Mouse (Mus musculus) layer of hippocampus, adult 9-10 months (tissue): Measurements from ENCODE around the gene Ptgis.
"Not testable (repeated sequence)": the region's sequence is repeated elsewhere in the genome, so short reads cannot be mapped to it uniquely, and the experiment has no call there.

ENCODE experiments used
- DNase-seq: peaks from one replicate; pipeline ENCODE4 v3.0.0; 2022; ENCODE audit warnings: low spot score

The Ptgis gene

DNA sequence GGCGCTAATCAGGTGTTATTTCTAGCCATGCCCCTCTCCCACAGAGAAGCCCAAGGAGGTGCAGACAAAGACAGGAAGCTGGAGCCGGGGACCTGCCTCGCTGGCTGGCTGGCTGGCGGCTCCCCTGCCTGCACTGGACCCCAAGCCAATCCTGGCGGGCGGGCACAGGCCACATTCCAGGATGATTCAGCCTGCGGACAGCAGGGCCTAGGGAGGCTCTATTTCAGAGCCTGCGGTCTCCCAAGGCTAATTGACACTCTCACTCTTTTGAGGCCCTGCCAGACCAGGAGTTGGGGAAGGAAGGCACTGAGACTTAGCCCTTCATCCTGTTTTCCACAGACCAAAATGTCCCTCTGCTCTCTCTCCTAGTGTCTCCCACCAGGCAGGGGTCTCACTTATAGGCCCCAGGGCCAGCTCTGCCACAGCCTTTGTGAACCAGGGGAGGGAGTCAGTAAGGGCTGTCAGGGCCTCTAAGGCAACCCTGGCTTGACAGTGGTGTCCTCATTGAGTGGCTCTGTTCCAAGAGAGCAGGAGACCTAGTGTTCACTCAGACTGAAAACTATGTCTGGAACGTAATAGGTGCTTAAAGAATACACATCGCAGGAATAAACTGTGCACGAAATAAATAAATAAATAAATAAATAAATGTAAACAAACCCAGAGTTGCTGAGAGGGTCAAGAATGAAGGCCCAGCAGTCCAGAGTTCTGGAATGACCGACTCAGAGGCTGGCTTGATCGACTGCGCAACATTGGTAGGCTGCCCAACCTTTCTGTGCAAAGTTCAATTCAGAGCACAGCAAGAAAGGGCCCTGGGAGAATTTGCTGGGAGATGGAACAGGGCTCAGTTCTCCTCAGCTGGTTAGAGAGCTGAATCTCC lies 8.0 kb downstream of the Ptgis start:
- DNase-seq: no peak

DNA sequence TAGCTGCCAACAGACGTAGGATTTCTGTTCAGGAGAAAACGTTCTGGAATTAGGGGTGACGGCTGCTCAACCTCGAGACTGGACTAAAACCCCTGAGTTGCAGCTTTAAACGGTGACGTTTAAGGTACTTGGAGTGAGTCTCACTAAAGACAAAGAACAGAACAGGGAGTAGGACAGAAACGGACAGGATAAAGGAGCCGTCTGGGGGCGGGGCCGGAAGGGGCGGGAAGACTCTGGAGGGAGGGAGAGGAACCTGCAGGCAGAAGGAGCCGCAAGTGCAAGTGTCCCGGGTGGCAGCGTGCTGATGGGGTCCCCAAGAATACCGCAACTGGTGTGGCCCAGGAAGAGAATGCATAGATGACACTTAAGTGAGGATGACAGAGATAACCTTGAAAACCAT lies 9.8 kb downstream of the Ptgis start:
- DNase-seq: no peak

DNA sequence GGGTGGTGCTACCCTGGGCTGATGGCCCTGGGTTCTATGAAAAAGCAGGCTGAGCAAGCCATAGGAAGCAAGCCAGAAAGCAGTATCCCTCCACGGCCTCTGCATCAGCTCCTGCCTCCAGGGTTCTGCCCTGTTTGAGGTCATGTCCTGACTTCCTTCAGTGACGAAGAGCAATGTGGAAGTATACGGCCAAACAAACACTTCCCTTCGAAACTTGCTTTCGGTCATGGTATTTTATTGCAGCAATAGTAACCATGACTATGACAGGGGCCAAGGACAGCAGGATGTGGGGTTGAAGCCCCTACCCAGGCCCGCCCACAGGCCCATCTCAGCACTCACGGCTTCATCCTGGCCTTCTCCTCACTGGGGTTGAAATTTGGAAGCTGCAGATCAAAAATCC lies 15.5 kb downstream of the Ptgis start:
- DNase-seq: no peak

DNA sequence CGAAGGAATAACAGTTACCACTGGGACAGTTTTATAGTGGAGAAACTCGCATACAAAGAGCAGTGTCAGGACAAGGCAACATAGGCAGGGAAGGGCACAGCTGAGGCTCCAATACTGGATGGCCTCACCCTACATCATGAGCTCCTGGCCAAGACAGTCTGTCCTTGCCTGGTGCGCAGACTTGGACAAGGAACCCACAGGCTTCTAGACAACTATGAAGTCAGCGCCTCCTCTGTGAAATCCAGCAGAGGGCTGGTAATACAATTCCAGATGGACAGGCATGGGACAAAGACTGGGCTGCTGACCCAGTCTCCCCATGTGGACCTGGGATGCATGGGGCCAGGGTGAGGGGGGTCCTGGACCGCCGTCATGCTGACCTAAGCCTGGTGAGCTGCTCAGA lies 16.2 kb downstream of the Ptgis start:
- DNase-seq: no peak

DNA sequence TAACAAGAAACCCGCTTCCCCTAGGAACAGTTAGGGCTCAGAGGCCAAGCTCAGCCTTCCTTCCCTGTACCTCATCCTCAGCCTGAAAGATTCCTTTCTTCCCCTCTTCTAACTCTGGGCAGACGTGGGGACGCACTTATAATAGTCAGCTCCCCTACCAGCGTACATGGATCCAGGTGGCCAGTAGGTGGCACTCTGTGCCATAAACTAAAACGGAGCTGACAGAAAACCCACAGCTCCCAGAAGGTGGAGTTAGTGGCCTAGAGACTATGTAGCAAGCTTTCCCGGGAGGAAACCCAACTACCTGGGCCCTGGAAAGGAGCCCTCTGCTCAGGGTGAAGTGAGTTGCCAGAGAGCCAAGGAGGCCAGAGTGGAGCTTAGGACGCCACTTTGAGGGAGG lies 18.3 kb downstream of the Ptgis start:
- peak; percentile 29 for DNase-seq

DNA sequence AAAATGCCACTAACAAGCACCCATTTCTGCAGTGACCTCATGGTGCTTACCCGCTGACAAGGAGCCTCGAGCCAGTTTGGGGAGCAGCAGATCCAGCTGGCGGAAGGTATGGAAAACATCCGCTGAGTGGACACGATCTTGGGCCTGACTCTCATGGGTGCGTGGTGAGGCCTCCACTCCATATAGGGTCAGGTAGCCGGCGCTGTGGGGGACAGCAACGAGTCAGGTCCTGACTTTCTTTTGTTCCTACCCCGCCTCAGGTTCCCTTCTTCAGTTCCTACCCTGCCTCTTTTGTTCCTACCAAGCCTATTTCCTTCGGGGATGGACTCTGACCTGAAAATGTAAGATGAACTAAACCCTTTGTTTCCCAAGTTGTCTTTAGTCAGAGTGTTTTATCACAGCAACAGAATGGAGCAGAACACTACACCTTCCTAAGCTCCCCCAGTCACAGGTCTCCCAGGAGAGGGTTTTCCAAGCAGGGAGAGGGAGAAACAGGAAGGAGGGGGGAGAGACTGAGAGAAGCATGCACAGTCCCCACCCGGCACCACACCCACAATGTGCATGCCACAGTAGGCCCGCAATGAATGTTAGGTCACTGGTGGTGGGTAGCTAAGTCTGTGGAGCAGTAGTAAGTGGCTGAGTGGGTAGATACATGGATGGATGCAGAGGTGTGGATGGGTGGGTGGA lies 19.1 kb downstream of the Ptgis start:
- DNase-seq: no peak

DNA sequence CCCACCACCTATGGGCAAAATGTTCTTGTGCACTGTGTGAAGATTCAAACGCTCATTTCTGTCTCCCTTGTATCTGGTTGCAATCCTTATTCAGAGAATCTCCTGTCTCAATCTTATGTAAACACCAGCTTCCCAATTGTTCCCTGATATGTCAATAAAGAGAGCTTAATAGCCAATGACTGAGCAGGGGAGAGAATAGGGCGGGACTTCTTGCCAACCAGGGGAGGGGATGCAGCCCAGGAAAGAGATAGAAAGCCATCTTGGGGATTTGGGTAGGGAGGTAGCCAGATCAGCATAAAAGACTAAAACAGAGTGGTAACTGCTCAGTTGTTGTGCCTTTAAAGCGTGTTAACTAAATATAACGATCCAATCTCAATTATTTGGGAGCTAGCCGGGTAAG lies 19.7 kb downstream of the Ptgis start:
- DNase-seq: no peak

DNA sequence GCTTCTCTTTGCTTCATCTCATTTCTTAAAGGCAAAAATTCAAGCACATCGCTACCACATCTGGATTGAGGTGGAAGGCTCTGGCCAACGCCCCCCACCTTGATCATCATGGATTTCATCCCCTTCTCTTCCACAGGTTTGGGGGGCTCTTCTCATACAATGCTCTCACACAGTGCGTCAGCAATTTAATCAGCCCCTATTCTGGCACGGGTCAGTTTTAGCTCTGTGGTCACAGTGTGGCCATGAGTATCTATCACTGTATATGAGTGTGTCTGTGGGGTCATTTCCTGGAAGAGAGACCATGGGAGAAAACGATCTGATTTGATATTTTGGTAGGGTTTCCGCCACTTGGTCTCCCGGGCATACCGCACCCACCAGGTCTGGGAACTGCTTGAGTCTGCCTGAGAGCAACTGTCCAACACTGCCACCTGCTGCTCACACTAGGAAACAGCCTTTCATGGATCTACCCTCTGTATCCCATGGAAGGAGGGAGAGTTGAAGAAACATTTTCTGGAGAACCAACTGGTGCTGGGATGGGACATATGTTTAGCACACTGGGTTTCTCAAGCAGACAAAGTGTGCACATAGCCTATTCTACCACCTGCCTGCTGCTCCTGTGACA lies 21.1 kb downstream of the Ptgis start:
- peak; percentile 79 for DNase-seq

DNA sequence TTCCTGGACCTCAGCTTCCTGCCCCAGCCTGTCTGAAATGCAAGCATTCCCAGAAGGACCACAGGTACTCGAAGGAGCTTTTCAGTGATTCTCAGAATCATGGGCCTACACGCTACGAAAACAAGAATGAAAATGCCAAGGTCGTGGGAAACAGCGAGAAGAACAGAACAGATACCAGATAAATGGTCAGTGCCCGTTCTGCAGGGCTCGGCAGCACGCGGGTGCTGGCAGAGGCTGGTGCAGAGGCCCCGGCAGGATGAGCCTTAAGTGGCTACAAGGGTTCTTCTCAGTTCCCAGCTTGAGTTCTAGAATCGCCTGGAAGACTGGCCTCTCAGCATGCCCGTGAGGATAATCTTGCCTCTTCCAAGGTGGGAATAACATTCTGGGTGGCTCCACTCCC lies 26.7 kb downstream of the Ptgis start:
- no peak for DNase-seq

DNA sequence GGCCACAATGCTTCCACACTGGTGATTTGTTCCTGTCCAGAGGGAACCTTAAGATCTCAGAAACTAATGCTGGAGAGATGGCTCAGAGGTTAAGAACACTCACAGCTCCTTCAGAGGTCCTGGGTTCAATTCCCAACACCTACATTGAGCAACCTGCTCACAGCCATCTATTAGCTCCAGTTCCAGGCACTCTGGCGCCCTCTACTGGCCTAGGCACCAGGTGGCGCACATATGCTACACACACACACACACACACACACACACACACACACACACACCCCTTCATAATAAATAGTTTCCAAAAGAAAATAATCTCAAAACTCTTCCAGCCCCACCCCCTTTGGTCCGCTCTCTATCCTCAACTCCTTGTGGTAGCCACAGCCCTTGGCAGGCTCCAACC lies 27.3 kb downstream of the Ptgis start:
- no peak for DNase-seq

DNA sequence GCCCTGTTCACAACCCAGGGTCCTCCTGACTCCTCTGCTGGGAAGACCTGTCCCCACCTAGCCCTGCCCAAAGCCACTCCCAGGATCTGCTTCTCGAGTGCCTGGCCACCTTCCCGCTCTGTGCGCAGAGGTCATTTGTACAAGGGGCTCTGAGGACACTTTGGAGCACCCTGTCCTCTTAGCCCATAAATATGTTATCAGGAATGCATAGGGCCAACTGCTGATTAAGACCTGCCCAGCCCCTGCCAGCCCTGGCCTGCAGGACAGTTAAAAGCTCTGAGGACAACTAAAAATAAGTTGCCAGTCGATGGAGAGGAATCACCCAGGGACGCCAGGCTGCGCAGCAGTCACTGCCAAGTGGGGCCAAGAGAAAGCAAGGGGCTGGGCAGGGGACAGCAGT lies 27.9 kb downstream of the Ptgis start:
- DNase-seq: no peak

DNA sequence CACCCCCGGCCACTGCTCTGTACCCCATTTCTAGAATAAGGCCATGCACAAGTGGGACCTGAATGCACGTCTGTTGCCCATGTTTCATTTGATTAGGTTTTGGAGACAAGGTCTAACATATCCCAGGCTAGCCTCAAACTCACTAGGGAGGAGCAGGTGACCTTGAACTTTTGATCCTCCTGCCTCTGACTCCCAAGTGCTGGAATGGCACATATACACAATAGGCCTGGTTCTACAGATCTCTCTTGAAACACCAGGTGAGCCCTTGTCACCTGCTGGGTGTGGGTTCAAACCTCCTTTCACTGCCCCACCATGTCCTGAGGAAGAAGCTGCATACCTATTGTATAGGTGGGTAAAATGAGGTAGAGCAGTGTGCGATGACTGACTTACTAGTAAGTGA lies 28.3 kb downstream of the Ptgis start:
- no peak for DNase-seq

DNA sequence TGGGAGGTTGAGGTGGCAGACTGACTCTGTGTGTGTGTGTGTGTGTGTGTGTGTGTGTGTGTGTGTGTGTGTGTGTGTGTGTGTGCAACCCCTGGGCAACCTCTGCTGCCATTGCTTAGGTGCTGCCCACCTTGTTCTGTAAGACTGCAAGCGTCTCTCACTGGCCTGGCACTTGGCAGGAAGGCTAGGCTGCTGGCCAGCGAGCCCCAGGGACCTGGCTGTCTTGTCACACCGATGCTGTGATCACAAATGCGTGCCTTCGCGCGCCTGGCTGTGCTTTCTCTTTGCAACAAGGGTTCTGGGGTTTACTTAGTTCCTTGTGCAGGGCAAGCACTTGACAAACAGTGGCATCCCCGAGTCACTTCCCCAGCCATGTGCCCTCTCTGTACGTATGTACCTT lies 30.5 kb downstream of the Ptgis start:
- no peak for DNase-seq

DNA sequence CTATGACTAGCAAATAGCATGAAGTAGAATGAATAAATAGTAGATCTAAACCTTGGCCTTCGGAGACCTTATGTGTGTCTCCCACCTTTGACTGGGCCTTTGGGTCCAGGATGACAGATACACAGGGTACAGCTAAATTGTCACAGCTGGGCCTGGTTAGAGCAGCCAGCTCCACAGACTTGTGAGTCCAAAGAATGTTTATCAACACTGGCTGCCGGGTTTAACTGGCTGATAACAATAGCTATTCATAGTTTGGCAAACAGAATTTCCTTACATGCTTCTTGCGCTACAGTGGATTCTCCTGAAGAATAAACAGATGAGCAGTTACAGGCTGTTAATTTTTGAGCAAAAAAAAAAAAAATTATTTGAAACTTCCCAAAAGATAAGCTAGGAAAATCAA lies 31.4 kb downstream of the Ptgis start:
- no peak for DNase-seq

DNA sequence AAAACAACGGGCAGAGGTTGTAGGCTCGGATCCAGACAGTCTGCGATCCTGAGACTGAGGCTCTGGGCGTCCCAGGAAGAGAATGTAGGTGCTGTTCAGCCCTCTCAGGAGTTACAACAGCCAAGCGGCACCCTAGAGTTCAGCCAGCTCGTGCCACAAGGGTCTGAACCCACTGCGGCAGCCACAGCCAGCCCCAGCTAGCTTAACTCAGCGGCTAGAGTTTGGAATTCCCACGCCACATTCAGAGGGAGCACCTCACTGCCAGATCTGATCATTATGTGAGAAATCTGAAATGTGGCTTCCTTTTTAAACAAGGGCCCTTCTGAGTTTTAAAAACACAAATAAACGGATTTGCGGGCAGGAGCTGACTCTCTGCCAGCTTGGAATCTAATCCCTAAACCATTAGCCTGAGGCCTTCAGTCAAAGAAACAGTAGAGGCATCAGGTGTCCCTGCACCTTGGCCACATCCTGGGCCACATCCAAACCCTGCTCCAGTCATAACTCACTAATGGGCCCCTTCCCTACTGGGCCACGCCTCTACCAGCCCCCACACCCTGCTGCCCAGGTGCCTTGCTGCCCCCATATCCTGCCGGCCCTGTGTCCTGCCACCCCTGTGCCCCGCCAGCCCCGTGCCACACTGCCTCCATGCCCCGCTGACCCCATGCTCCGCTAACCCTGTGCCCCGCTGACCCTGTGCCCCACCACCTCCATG lies 34.3 kb downstream of the Ptgis start:
- DNase-seq: no peak

DNA sequence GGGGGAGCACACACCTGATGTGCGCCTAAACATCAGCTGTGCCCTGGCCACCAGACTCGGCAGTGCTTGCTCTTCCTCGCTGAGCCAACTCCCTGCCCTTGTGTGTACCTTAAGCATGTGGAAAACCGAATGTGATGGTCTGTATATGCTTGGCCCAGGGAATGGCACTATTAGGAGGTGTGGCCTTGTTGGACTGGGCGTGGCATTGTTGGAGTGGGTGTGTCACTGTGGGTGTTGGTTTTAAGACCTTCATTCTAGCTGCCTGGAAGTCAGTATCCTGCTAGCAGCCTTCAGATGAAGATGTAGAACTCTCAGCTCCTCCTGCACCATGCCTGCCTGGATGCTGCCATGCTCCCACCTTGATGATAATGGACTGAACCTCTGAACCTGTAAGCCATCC lies 35.7 kb downstream of the Ptgis start:
- not testable (repeated sequence) for DNase-seq

DNA sequence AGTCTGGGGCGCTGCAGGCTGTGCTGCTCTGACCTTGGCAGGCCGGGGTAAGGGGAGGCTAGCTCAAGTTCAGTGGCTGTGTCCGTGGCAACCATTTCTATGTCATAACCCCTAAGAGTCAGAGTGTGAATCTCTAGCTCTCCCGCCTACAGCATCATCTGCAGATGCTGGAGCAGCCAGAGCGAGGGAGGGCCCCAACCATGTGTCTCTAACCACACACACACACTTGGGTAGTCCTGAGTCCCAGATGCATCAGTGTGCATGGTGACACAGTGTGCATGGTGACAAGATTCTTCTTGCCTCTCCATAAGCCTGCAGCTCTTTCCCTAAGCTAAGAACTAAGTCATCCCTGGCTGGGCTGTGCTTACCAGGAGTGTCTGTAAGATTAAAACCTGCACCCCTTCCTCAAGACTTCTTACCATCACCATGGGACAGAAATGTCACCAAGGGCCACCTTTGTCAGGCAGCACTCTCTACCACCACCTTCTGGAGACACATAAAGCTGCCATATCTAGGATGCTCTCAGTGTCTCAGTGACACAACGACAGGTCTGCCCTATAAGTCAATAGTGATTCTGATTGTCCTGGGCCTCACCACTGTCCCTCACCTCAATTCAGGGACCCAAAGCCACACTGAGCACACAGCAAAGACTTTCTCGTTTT lies 36.8 kb downstream of the Ptgis start:
- DNase-seq: no peak

DNA sequence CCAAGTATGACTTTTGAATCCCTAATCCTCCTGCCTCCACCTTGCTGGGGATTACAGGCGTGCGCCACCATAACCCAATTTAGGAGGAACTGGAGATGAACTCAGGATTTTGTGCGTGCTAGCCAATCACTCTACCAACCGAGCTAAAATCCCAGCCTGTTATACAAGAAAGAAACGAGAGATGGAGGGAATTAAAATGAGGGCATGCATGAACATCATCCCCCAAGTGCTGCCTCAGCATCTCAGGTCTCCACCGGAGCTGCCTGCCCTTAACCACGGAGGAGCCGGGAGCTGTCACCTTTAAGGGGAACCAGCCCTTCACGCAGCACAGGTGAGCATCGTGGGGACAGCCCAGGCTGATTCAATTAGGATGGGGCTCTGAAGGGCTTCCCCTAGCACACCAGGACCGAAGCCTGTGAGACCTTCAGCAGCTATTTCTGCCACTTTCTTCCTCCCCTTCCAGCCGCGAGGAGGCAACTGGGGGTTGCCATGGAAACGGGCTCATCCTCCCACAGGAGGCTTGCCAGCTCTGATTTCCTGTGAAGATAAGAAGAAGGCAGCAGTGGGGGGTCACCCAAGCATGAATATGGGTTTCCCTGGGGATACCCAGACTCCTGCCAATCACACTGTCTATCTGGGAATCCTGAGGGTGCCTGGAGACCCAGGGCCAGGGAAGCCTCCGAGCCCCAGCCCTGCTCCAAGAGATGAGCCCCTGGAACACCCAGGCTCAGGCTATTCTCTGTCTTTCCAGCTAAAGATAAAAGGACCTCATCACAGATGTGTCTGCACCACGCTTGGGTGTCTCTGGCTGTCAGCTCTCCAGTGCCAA lies 38.7 kb downstream of the Ptgis start:
- DNase-seq: peak; percentile 55

DNA sequence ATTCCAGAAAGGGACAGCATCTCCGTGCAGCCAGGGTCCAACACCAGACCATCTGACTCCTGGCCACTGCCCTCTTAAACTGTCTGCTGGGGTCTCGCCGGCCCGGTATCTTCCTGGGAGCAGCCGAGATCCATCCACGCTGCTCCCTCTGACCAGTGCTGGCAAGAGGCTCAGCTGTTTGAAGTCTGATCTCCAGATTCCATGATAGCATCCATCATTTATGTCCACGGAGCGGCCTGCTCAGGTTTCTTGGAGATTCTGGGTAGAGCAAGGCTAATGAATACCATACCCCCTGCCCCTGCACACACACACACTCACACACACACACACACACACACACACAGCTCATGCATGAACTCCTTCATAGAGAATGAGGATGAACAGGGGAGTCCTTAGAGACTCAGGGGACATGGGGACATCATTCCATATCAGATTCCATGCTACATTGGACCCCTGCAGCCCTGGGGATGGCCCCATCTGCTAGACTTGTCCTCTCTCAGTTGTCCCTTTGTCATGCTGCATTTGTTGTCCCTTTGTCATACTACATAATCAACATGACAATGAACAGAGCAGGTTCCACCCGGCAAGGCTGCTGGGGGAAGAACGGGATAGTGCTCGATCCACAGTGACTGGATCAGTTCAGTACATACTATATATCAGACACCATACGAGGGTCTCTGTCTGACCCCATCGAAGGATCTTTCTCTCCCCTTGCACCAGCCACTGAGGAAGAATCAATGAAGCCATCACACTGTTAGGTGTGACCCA lies 41.6 kb downstream of the Ptgis start:
- no peak for DNase-seq

DNA sequence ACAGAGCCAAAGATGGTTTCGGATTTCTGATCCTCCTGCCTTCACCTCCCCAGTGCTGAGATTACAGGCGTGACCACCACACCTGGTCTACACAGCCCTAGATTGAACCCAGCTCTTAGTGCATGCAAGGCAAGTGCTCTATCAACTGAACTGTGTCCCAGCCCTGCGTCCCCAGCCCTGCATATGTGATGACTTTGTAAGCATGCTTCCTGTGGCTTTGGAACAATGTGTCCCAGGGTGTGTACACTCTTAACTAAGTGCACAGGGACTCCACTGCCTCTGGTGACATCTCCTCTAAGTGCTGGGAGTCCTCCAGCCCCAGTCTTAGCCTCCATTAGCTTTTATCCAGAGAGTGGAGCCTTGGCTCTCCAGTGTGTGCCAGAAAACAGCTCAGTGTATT lies 47.0 kb downstream of the Ptgis start:
- no peak for DNase-seq

DNA sequence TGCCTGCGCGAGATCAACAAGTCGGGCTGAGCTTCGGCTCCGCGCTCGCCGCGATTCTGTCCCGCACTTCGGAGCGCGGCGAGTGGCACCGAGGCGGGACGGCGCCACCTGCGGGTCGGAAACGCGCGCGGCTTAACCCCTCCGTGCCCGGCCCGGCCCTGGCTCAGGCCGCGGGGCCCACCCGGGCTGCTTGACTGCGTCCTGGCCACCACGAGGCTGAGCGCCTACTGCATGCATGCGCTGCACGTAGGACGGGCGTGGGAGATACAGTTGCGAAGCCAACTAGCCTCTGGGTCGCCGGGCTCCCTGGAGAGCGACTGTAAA lies 50.4 kb downstream of the Ptgis start, which contains the start of gene Kcnb1:
Gene Kcnb1, minus strand, starts transcription at position 80 of the 324 bp plus-strand sequence.
- no peak for DNase-seq
